Mouse (Mus musculus): ENCODE data around the gene Guca1a. TPM values are rescaled to one million over a fixed set of nuclear protein-coding genes. Genes with fewer than 3 reads are reported as not detected.

Gene Guca1a
- 2.1 and 2.5 TPM in 2 replicates for polyA plus RNA-seq (2012; rRNA removed)

GRCm38 (mm10) chr17:47400451-47400850 lies at the start of gene Guca1a:
TSS of gene Guca1a (minus strand) at chr17:47400584.
- H3K4me1 ChIP-seq (ENCODE audit: control insufficient read depth, insufficient read depth, insufficient read length, low read length): no peaks in the 10 kb centered on the region; the same call in 1 of the 2 replicates
- WGBS: 59% methylated on average over 10 of the region's 10 CpGs
- no peak within 1 kb of the TSS for H3K27ac ChIP-seq (ENCODE audit: insufficient read depth, low read depth, low read length)
- no peaks in the 10 kb centered on the region for H3K36me3 ChIP-seq (ENCODE audit: control insufficient read depth, insufficient read depth, low read length)
- no peak within 1 kb of the TSS for H3K4me3 ChIP-seq (ENCODE audit: low read depth, low read length)
- 0 out of 2 replicates have a peak, but pooled peaks cover 2% of the 10 kb centered on the region for H3K27me3 ChIP-seq (ENCODE audit: control insufficient read depth, insufficient read depth, low read length)
- no peak for TF ChIP-seq CTCF (IDR thresholded peaks at IDR 0.05; ENCODE audit: extremely low read depth, insufficient read length, insufficient replicate concordance, low read depth, low read length)
- no peak for TF ChIP-seq POLR2A (IDR thresholded peaks at IDR 0.05; ENCODE audit: low read depth, low read length)

- Histone ChIP-seq H3K4me1 (ENCODE audit: control insufficient read depth, insufficient read depth, insufficient read length, low read length) (peaks cover 54% of the 10 kb centered on the region), H3K27me3 (ENCODE audit: control insufficient read depth, insufficient read depth, low read length) (no peaks in the 10 kb centered on the region), H3K27ac (ENCODE audit: insufficient read depth, low read depth, low read length) (peak overlapping the region; percentile 91), H3K4me3 (ENCODE audit: low read depth, low read length) (no peak overlapping the region), H3K36me3 (ENCODE audit: control insufficient read depth, insufficient read depth, low read length) (peaks cover 13% of the 10 kb centered on the region)
- TF ChIP-seq POLR2A (IDR thresholded peaks at IDR 0.05; ENCODE audit: low read depth, low read length): no peak
- TF ChIP-seq CTCF (IDR thresholded peaks at IDR 0.05; ENCODE audit: extremely low read depth, insufficient read length, insufficient replicate concordance, low read depth, low read length): no peak
- 23% methylated on average over 5 of the region's 5 CpGs for WGBS
These were observed 49.0 kb upstream of the Guca1a start for GRCm38 (mm10) chr17:47449432-47449831.

GRCm38 (mm10) chr17:47448523-47449372 lies 48.4 kb upstream of the Guca1a start:
- WGBS: 12% methylated on average over 8 of the region's 8 CpGs
- Histone ChIP-seq H3K27ac (ENCODE audit: insufficient read depth, low read depth, low read length) (peak overlapping the region; percentile 91), H3K4me1 (ENCODE audit: control insufficient read depth, insufficient read depth, insufficient read length, low read length) (peaks cover 54% of the 10 kb centered on the region), H3K36me3 (ENCODE audit: control insufficient read depth, insufficient read depth, low read length) (peaks cover 13% of the 10 kb centered on the region), H3K4me3 (ENCODE audit: low read depth, low read length) (no peak overlapping the region), H3K27me3 (ENCODE audit: control insufficient read depth, insufficient read depth, low read length) (no peaks in the 10 kb centered on the region)
- TF ChIP-seq CTCF (IDR thresholded peaks at IDR 0.05; ENCODE audit: extremely low read depth, insufficient read length, insufficient replicate concordance, low read depth, low read length): no peak
- no peak for TF ChIP-seq POLR2A (IDR thresholded peaks at IDR 0.05; ENCODE audit: low read depth, low read length)

DNA sequence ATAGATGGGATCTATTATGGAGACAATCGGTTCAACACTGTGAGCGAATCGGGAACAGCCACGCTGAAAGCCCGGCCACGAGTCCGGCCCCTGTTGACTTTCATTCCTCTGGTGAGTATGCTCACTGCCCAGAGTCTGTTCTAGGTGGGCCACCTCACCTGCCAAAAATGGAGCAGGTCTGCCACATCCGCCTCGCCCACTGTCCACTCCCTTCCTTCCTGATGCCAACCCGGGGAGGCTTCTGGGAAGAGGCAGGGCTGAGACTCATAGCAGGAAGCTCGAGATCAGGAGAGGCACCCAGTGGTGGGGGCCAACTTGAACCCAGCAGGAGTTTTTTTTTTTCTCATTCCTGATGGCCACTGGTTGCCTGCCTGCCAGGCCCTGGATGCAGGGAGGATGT lies 46.2 kb upstream of the Guca1a start:
- peak overlapping the region; percentile 52; the same call in 1 of the 2 replicates for H3K27ac ChIP-seq (ENCODE audit: insufficient read depth, low read depth, low read length)

GRCm38 (mm10) chr17:47446025-47446424 lies 45.6 kb upstream of the Guca1a start:
- H3K4me3 ChIP-seq (ENCODE audit: low read depth, low read length): no peak overlapping the region
- TF ChIP-seq POLR2A (IDR thresholded peaks at IDR 0.05; ENCODE audit: low read depth, low read length) (no peak), CTCF (IDR thresholded peaks at IDR 0.05; ENCODE audit: extremely low read depth, insufficient read length, insufficient replicate concordance, low read depth, low read length) (no peak)
- H3K27ac ChIP-seq (ENCODE audit: insufficient read depth, low read depth, low read length): peak overlapping the region; percentile 52; the same call in 1 of the 2 replicates
- peaks cover 11% of the 10 kb centered on the region for H3K36me3 ChIP-seq (ENCODE audit: control insufficient read depth, insufficient read depth, low read length)
- WGBS: 46% methylated on average over 9 of the region's 9 CpGs
- H3K27me3 ChIP-seq (ENCODE audit: control insufficient read depth, insufficient read depth, low read length): no peaks in the 10 kb centered on the region
- peaks cover 55% of the 10 kb centered on the region for H3K4me1 ChIP-seq (ENCODE audit: control insufficient read depth, insufficient read depth, insufficient read length, low read length)

More for the DNA sequence above, 46.2 kb upstream of the Guca1a start:
- TF ChIP-seq CTCF (IDR thresholded peaks at IDR 0.05; ENCODE audit: extremely low read depth, insufficient read length, insufficient replicate concordance, low read depth, low read length): no peak
- Histone ChIP-seq H3K27me3 (ENCODE audit: control insufficient read depth, insufficient read depth, low read length) (no peaks in the 10 kb centered on the region), H3K4me3 (ENCODE audit: low read depth, low read length) (no peak overlapping the region), H3K36me3 (ENCODE audit: control insufficient read depth, insufficient read depth, low read length) (peaks cover 11% of the 10 kb centered on the region), H3K4me1 (ENCODE audit: control insufficient read depth, insufficient read depth, insufficient read length, low read length) (peaks cover 55% of the 10 kb centered on the region)
- 68% methylated on average over 11 of the region's 11 CpGs for WGBS

DNA sequence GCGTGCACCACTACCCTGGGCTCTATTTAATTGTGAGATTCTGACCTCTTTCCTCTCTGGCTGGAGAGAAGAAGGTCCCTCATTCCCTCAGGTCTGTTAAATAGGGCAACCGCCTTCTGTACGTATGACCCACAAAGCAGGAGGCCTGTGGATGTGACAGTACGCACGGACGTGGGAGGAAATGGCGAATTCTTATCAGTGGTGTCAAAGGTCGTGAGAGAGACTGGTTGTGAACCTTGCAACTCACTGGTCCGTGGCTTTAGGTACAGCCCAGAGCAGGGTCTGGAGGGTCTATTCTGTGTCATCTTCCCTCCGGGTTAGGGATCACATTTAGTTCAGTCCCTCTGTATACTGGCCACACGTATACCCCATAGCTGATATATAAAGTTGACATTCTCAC lies 45.1 kb upstream of the Guca1a start:
- WGBS: 36% methylated on average over 11 of the region's 11 CpGs
- no peaks in the 10 kb centered on the region for H3K27me3 ChIP-seq (ENCODE audit: control insufficient read depth, insufficient read depth, low read length)
- peaks cover 11% of the 10 kb centered on the region for H3K36me3 ChIP-seq (ENCODE audit: control insufficient read depth, insufficient read depth, low read length)
- peaks cover 56% of the 10 kb centered on the region for H3K4me1 ChIP-seq (ENCODE audit: control insufficient read depth, insufficient read depth, insufficient read length, low read length)
- no peak overlapping the region for H3K4me3 ChIP-seq (ENCODE audit: low read depth, low read length)
- H3K27ac ChIP-seq (ENCODE audit: insufficient read depth, low read depth, low read length): peak overlapping the region; percentile 52; the same call in 1 of the 2 replicates
- TF ChIP-seq CTCF (IDR thresholded peaks at IDR 0.05; ENCODE audit: extremely low read depth, insufficient read length, insufficient replicate concordance, low read depth, low read length): no peak
- TF ChIP-seq POLR2A (IDR thresholded peaks at IDR 0.05; ENCODE audit: low read depth, low read length): no peak

- H3K4me3 ChIP-seq (ENCODE audit: low read depth, low read length): no peak overlapping the region
- H3K36me3 ChIP-seq (ENCODE audit: control insufficient read depth, insufficient read depth, low read length): peaks cover 11% of the 10 kb centered on the region
- TF ChIP-seq CTCF (IDR thresholded peaks at IDR 0.05; ENCODE audit: extremely low read depth, insufficient read length, insufficient replicate concordance, low read depth, low read length) (no peak), POLR2A (IDR thresholded peaks at IDR 0.05; ENCODE audit: low read depth, low read length) (no peak)
- WGBS: 58% methylated on average over 6 of the region's 6 CpGs
- H3K27me3 ChIP-seq (ENCODE audit: control insufficient read depth, insufficient read depth, low read length): no peaks in the 10 kb centered on the region
- peaks cover 49% of the 10 kb centered on the region for H3K4me1 ChIP-seq (ENCODE audit: control insufficient read depth, insufficient read depth, insufficient read length, low read length)
- H3K27ac ChIP-seq (ENCODE audit: insufficient read depth, low read depth, low read length): no peak overlapping the region
These were observed 43.7 kb upstream of the Guca1a start for GRCm38 (mm10) chr17:47444113-47444512.

Data from small intestine, adult 2 months (tissue).